Mouse (Mus musculus) limb, embryonic 13.5 days (tissue): ENCODE measurements around the gene Ampd1. TPM values are rescaled to one million over a fixed set of nuclear protein-coding genes. Genes with fewer than 3 reads are reported as not detected.

Experiments used
- ATAC-seq: fragments of 200-750 bp; cut with Nextera tagmentation; 2 replicates; pipeline ENCODE4 v1.8.0; 2017; ENCODE audit warnings: low read depth, moderate number of reproducible peaks, moderate TSS enrichment; ENCODE audit not compliant: low FRiP score
- H3K27ac ChIP-seq: fragments of 300-500 bp; sonication (generic); 2 replicates; pipeline ENCODE4 v1.5.1; 2015; ENCODE audit warnings: inconsistent platforms, mild to moderate bottlenecking, moderate library complexity
- H3K27me3 ChIP-seq: fragments of 300-500 bp; sonication (generic); 2 replicates; pipeline ENCODE4 v1.6.1; 2015; ENCODE audit warnings: mild to moderate bottlenecking, inconsistent platforms
- H3K36me3 ChIP-seq: fragments of 300-500 bp; sonication (generic); 2 replicates; pipeline ENCODE4 v1.6.1; 2015; ENCODE audit warnings: inconsistent platforms, mild to moderate bottlenecking, moderate library complexity
- H3K4me1 ChIP-seq: fragments of 300-500 bp; sonication (generic); 2 replicates; pipeline ENCODE4 v1.6.1; 2015; ENCODE audit warnings: inconsistent platforms
- H3K4me2 ChIP-seq: fragments of 300-500 bp; sonication (generic); replicated peaks from 2 replicates; pipeline ENCODE4 v1.6.1; 2015; ENCODE audit warnings: inconsistent platforms, mild to moderate bottlenecking, moderate library complexity
- H3K4me3 ChIP-seq: fragments of 300-500 bp; sonication (generic); 2 replicates; pipeline ENCODE4 v1.5.1; 2015; ENCODE audit warnings: moderate library complexity, mild to moderate bottlenecking, inconsistent platforms
- H3K9ac ChIP-seq: fragments of 300-500 bp; sonication (generic); 2 replicates; pipeline ENCODE4 v1.6.1; 2015; ENCODE audit warnings: mild to moderate bottlenecking, inconsistent platforms
- H3K9me3 ChIP-seq: fragments of 300-500 bp; sonication (generic); 2 replicates; pipeline ENCODE4 v1.6.1; 2016; ENCODE audit warnings: inconsistent platforms
- WGBS: fragments of 180-500 bp; shearing (Covaris S2); methylation state at CpG from one replicate; pipeline ENCODE4 v1.1.7; 2015; 5-methylcytosine and 5-hydroxymethylcytosine counted together
- polyA plus RNA-seq: library from polyadenylated mRNA; unstranded; fragments of >200 nt; fragmentation: Nextera tagmentation; extraction: Ambion mirVana; gene quantifications from 2 replicates; pipeline ENCODE4 v1.2.1, GENCODE M21; 2015

Gene Ampd1
- 1.5 and 1.7 TPM in 2 replicates for polyA plus RNA-seq

- no peak within 1 kb of the TSS for H3K27ac ChIP-seq
- WGBS, result 61% methylated on average over 5 of the region's 5 CpGs
- peaks cover 7% of the 10 kb centered on the region for H3K36me3 ChIP-seq
- ATAC-seq, result no peak
- H3K4me1 ChIP-seq, result no peaks in the 10 kb centered on the region
- H3K9me3 ChIP-seq, result no peaks in the 10 kb centered on the region
- no peaks in the 10 kb centered on the region for H3K27me3 ChIP-seq
- H3K4me3 ChIP-seq, result no peak within 1 kb of the TSS
- no peak within 1 kb of the TSS for H3K9ac ChIP-seq
- no peak within 1 kb of the TSS for H3K4me2 ChIP-seq
Measured at GRCm38 (mm10) chr3:103073771-103074170, at the start of gene Ampd1. Ampd1 (plus strand) TSS chr3:103074014.

GRCm38 (mm10) chr3:103026174-103026573, 47.6 kb upstream of the Ampd1 start:
- Histone ChIP-seq H3K9me3 (no peaks in the 10 kb centered on the region), H3K4me3 (no peak overlapping the region), H3K27me3 (no peaks in the 10 kb centered on the region), H3K4me2 (no peak overlapping the region), H3K4me1 (peaks cover 11% of the 10 kb centered on the region), H3K9ac (no peak overlapping the region), H3K36me3 (peaks cover 33% of the 10 kb centered on the region), H3K27ac (no peak overlapping the region)
- 93% methylated on average over 1 of the region's 1 CpGs for WGBS
- ATAC-seq, result no peak

- no peak overlapping the region for H3K4me3 ChIP-seq
- ATAC-seq, result no peak
- no peaks in the 10 kb centered on the region for H3K4me1 ChIP-seq
- 95% methylated on average over 6 of the region's 6 CpGs for WGBS
- peaks cover 63% of the 10 kb centered on the region for H3K36me3 ChIP-seq
- no peaks in the 10 kb centered on the region for H3K9me3 ChIP-seq
- H3K27ac ChIP-seq, result no peak overlapping the region
- no peaks in the 10 kb centered on the region for H3K27me3 ChIP-seq
- no peak overlapping the region for H3K9ac ChIP-seq
- no peak overlapping the region for H3K4me2 ChIP-seq
Measured at GRCm38 (mm10) chr3:103040285-103040684, 33.5 kb upstream of the Ampd1 start.

- Histone ChIP-seq H3K9me3 (no peaks in the 10 kb centered on the region), H3K36me3 (peaks cover 70% of the 10 kb centered on the region), H3K27ac (no peak overlapping the region), H3K4me3 (no peak overlapping the region), H3K9ac (no peak overlapping the region), H3K27me3 (no peaks in the 10 kb centered on the region), H3K4me2 (no peak overlapping the region), H3K4me1 (no peaks in the 10 kb centered on the region)
- no peak for ATAC-seq
- 88% methylated on average over 1 of the region's 1 CpGs for WGBS
Measured at GRCm38 (mm10) chr3:103040861-103041379, 32.9 kb upstream of the Ampd1 start.

GRCm38 (mm10) chr3:103056016-103056595, 17.7 kb upstream of the Ampd1 start:
- no peak for ATAC-seq
- H3K27ac ChIP-seq, result no peak overlapping the region
- WGBS, result 87% methylated on average over 5 of the region's 5 CpGs
- no peak overlapping the region for H3K4me2 ChIP-seq
- H3K9ac ChIP-seq, result no peak overlapping the region
- H3K36me3 ChIP-seq, result peaks cover 60% of the 10 kb centered on the region
- no peaks in the 10 kb centered on the region for H3K9me3 ChIP-seq
- no peak overlapping the region for H3K4me3 ChIP-seq
- H3K4me1 ChIP-seq, result 0 out of 2 replicates have a peak, but pooled peaks cover 3% of the 10 kb centered on the region
- H3K27me3 ChIP-seq, result no peaks in the 10 kb centered on the region

GRCm38 (mm10) chr3:103057752-103058151, 16.1 kb upstream of the Ampd1 start:
- H3K27me3 ChIP-seq, result no peaks in the 10 kb centered on the region
- peak overlapping the region; percentile 98; the same call in 1 of the 2 replicates for H3K27ac ChIP-seq
- ATAC-seq, result peak; percentile 30
- H3K4me1 ChIP-seq, result 0 out of 2 replicates have a peak, but pooled peaks cover 3% of the 10 kb centered on the region
- 0 out of 2 replicates have a peak overlapping the region, but pooled peaks have one; percentile 8 for H3K9ac ChIP-seq
- H3K4me2 ChIP-seq, result peak overlapping the region; percentile 74
- WGBS, result 6% methylated on average over 10 of the region's 10 CpGs
- peak overlapping the region; percentile 72 for H3K4me3 ChIP-seq
- H3K36me3 ChIP-seq, result peaks cover 61% of the 10 kb centered on the region
- no peaks in the 10 kb centered on the region for H3K9me3 ChIP-seq

- ATAC-seq, result peak; percentile 98
- Histone ChIP-seq H3K4me3 (peak within 1 kb of the TSS; percentile 72), H3K4me2 (peak within 1 kb of the TSS; percentile 74), H3K27ac (peak within 1 kb of the TSS; percentile 98), H3K36me3 (peaks cover 64% of the 10 kb centered on the region), H3K4me1 (0 out of 2 replicates have a peak, but pooled peaks cover 3% of the 10 kb centered on the region), H3K9ac (peak within 1 kb of the TSS; percentile 83), H3K9me3 (no peaks in the 10 kb centered on the region), H3K27me3 (no peaks in the 10 kb centered on the region)
- 3% methylated on average over 46 of the region's 46 CpGs for WGBS
Measured at GRCm38 (mm10) chr3:103058207-103059157, 15.3 kb upstream of the Ampd1 start, which contains the start of gene Nras. Nras (plus strand) TSS chr3:103058285.

GRCm38 (mm10) chr3:103066927-103067326, 6.9 kb upstream of the Ampd1 start:
- WGBS, result 92% methylated on average over 8 of the region's 8 CpGs
- H3K9me3 ChIP-seq, result no peaks in the 10 kb centered on the region

GRCm38 (mm10) chr3:103068971-103069370, 4.8 kb upstream of the Ampd1 start:
- H3K9me3 ChIP-seq, result no peaks in the 10 kb centered on the region
- H3K27me3 ChIP-seq, result no peaks in the 10 kb centered on the region
- WGBS, result 79% methylated on average over 6 of the region's 6 CpGs
- H3K4me1 ChIP-seq, result no peaks in the 10 kb centered on the region
- peaks cover 50% of the 10 kb centered on the region for H3K36me3 ChIP-seq
- H3K9ac ChIP-seq, result no peak overlapping the region
- no peak overlapping the region for H3K27ac ChIP-seq
- ATAC-seq, result no peak
- no peak overlapping the region for H3K4me3 ChIP-seq
- no peak overlapping the region for H3K4me2 ChIP-seq

More at GRCm38 (mm10) chr3:103066927-103067326, 6.9 kb upstream of the Ampd1 start:
- no peak for ATAC-seq
- Histone ChIP-seq H3K4me3 (no peak overlapping the region), H3K27me3 (no peaks in the 10 kb centered on the region), H3K4me2 (no peak overlapping the region), H3K9ac (no peak overlapping the region), H3K4me1 (no peaks in the 10 kb centered on the region), H3K36me3 (peaks cover 71% of the 10 kb centered on the region), H3K27ac (no peak overlapping the region)

GRCm38 (mm10) chr3:103075871-103076270, 2.1 kb downstream of the Ampd1 start:
- Histone ChIP-seq H3K4me1 (no peaks in the 10 kb centered on the region), H3K9me3 (no peaks in the 10 kb centered on the region), H3K36me3 (no peaks in the 10 kb centered on the region), H3K27me3 (no peaks in the 10 kb centered on the region), H3K9ac (no peak overlapping the region), H3K4me2 (no peak overlapping the region), H3K27ac (no peak overlapping the region), H3K4me3 (no peak overlapping the region)
- ATAC-seq, result no peak
- WGBS, result 83% methylated on average over 9 of the region's 9 CpGs

- no peak overlapping the region for H3K4me2 ChIP-seq
- no peaks in the 10 kb centered on the region for H3K36me3 ChIP-seq
- no peaks in the 10 kb centered on the region for H3K9me3 ChIP-seq
- H3K4me1 ChIP-seq, result no peaks in the 10 kb centered on the region
- no peaks in the 10 kb centered on the region for H3K27me3 ChIP-seq
- ATAC-seq, result no peak
- no peak overlapping the region for H3K4me3 ChIP-seq
- 88% methylated on average over 9 of the region's 9 CpGs for WGBS
- no peak overlapping the region for H3K9ac ChIP-seq
- no peak overlapping the region for H3K27ac ChIP-seq
Measured at GRCm38 (mm10) chr3:103076476-103076875, 2.7 kb downstream of the Ampd1 start.

- Histone ChIP-seq H3K4me2 (no peak overlapping the region), H3K36me3 (no peaks in the 10 kb centered on the region), H3K9ac (no peak overlapping the region), H3K4me1 (no peaks in the 10 kb centered on the region), H3K27me3 (no peaks in the 10 kb centered on the region), H3K4me3 (no peak overlapping the region), H3K9me3 (no peaks in the 10 kb centered on the region), H3K27ac (no peak overlapping the region)
- 84% methylated on average over 9 of the region's 9 CpGs for WGBS
- ATAC-seq, result no peak
Measured at GRCm38 (mm10) chr3:103079301-103079700, 5.5 kb downstream of the Ampd1 start.
